Mouse (Mus musculus) duodenum, adult 2 months (tissue): ENCODE data around the gene Plekhg6. TPM values are rescaled to one million over a fixed set of nuclear protein-coding genes. Genes with fewer than 3 reads are reported as not detected.

ENCODE experiments used
- polyA plus RNA-seq: library from polyadenylated mRNA; depleted of rRNA; stranded (reverse); fragments of >200 nt; gene quantifications from 2 replicates; pipeline ENCODE4 v1.2.3, GENCODE M21; 2012; ENCODE audit warnings: low replicate concordance; rRNA removed

Gene Plekhg6
- 26.6 and 65.1 TPM in 2 replicates for polyA plus RNA-seq

DNA sequence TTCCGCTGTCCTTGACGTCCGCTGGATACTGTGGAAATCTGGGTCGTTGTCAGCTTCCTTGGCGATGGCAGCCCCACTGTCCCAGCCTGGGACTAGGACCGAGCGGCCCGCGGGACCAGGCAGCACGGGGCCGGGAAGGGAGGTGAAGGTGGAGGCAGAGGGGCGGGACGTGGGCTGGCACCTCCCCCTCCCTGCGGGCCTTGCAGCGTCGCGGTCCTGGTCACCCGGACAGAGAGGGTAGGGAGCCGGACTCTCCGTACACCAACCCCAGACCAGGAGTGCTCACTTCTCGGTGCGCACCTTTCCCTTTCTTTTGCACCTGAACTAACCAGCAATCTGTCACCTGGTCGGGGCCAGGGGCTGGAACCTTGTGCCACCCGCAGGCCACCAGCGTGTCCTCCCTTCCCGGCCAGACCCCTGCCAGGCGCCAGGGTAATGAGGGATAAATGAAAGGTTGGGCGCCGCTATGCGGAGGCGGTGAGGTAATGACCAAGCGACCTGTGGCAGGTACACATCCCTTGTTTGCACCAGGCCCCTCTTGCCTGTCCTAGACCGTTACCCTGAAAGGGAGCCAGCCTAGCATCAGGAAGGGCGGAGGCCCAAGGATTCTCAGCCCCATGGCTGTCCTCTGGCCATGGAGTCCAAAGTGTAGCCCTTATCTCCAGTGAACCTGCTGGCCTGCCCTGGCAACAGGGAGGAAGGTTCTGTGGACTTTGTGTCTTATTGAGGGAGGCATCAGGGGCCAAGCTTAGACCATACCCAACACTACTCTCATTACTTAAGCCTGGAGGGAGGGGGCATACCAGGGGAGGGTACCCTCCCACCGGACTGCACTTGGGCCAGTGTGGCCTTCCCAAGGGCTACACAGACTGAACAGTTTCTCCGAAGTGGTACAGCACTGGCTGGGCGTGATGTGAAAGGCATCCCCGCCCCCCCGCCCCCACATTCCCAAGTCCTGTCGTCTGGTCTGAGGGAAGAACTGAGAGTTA is at the start of gene Plekhg6:
TSS of gene Plekhg6 (minus strand) at position 422 of the 989 bp plus-strand sequence.

DNA sequence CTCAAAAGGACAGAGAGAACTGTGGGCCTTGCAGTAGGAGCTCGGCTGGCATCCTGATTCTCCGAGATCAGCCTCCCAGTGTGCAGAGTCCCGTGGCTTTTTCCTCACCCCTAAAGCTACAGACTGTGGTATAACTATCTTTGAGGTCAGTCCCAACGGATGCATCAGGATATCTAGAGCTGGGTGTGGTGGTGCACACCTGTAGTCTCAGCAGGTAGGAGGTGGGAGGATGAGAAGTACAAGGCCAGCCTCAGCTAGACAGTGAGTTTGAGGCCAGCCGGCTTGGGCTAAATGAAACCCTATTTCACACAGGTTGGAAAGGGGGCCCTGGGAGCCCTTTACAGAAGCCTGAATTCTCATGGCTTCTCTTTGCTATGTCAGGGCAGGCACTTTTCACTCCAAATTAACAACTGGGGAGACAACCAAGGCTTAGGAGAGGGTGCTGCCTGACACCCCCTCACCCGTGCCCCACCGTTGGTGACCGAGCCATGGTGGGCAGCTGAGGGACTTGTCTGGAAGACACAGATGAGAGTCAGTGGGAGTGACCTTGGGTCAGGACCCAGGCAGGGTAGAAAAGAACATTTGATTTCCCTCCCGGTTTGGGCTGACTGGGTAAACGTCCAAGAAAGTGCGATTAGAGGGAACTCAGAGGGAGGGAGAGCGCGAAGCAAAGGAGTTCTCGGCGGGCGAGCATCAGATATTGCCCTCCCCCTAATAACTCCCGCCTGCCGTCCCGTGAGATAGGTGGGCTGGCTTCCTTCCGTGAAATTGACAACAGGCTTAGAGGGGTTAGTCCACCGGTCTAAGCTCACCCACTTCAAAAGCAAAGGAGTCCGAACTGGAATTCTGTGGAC is 31.6 kb downstream of the Plekhg6 start, which contains the start of gene Tnfrsf1a:
TSS of gene Tnfrsf1a (plus strand) at position 642 of the 854 bp plus-strand sequence.

DNA sequence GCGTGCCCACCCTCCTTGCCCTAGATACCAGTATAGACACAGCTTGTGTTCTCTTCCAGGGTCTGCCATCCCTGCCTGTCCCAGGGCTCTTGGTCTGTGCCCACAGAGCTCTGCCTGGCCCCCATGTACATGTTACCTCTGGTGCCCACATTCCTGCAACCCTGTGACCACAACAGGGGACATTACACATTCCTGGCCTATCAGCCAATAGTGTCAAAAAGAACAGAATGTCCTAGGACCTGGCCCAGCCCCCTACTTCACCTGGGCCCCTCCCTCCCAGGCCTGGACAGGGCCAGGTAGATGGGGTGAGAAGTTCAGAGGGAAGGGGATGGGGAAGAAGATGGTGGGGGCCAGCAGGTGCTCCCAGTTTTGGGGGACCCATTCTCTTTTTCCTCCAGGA is 60.3 kb downstream of the Plekhg6 start, which contains the start of gene Scnn1a:
TSS of gene Scnn1a (plus strand) at position 337 of the 400 bp plus-strand sequence.

DNA sequence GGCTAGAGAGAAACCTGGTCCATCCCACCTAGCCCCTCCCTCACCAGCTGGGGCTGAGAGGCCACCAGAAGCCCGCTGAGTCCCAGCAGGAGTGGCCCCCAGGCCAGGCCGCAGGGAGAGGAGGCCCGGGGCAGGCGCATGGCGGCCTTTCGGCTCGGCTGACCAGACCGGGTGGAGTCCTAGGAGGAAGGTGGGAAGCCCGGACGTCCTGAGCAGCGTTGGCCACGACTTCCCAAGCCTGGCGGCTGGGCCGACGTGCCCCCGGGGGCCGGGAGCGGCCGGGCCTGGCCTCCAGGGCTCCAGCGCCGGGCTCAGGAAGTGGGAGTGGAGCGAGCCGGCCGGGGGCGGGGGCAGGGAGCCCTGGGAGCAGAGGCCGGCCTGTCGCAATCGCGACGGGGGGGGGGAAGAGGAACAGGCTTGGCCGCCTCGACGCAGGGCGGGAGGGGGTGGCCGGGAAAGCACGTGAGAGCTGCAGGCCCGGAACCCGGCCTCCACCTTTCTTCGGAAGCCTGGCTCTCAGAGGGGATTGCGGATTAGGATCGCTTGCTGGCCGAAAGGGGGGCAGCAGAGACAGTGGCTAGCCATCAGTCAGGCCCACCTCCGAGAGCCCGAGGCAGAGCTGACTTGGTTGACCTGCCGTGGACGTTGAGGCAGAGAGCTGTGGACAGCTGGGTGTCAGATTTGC is 66.9 kb downstream of the Plekhg6 start, which contains the start of gene Ltbr:
TSS of gene Ltbr (minus strand) at position 340 of the 685 bp plus-strand sequence.

Other genes starting within 250 kb of the Plekhg6 start
- gene Nop2, start 248.9 kb downstream of the Plekhg6 start, polyA plus RNA-seq: 6.3 and 8.1 TPM in 2 replicates
- gene Iffo1, start 235.6 kb downstream of the Plekhg6 start, polyA plus RNA-seq: 8.8 and 10.6 TPM in 2 replicates
- 4,213 and 4,236 TPM in 2 replicates for gene Gapdh, start 214.3 kb downstream of the Plekhg6 start, polyA plus RNA-seq
- 47.2 and 47.9 TPM in 2 replicates for gene Ncapd2, start 189.1 kb downstream of the Plekhg6 start, polyA plus RNA-seq
- gene Mrpl51, start 189.0 kb downstream of the Plekhg6 start, polyA plus RNA-seq: 36.1 and 67.8 TPM in 2 replicates
- 6.9 and 10.7 TPM in 2 replicates for gene Vamp1, start 165.2 kb downstream of the Plekhg6 start, polyA plus RNA-seq
- gene Tapbpl, start 148.9 kb downstream of the Plekhg6 start, polyA plus RNA-seq: 25.3 and 44.5 TPM in 2 replicates
- 1.6 and 3.5 TPM in 2 replicates for gene Cd27, start 143.8 kb downstream of the Plekhg6 start, polyA plus RNA-seq
- 0.09 TPM in 1 of 2 replicates, not detected in the other for gene Tuba3a, start 94.8 kb downstream of the Plekhg6 start, polyA plus RNA-seq
- gene Ltbr, start 66.9 kb downstream of the Plekhg6 start, polyA plus RNA-seq: 182 and 267 TPM in 2 replicates
- 9.8 and 19.9 TPM in 2 replicates for gene Scnn1a, start 60.1 kb downstream of the Plekhg6 start, polyA plus RNA-seq
- 150 and 220 TPM in 2 replicates for gene Tnfrsf1a, start 31.4 kb downstream of the Plekhg6 start, polyA plus RNA-seq
- gene Cd9, start 114.0 kb upstream of the Plekhg6 start, polyA plus RNA-seq: 30.1 and 54.9 TPM in 2 replicates
- 26.1 and 52.5 TPM in 2 replicates for gene Vwf, start 166.0 kb upstream of the Plekhg6 start, polyA plus RNA-seq